Mouse (Mus musculus): Measurements from ENCODE around the gene Alkbh6.

Gene Alkbh6

GRCm38 (mm10) chr7:30295103-30295502 lies 13.4 kb upstream of the Alkbh6 start:
- DNase-seq (ENCODE audit: low spot score in 2 of 2) = no peak

GRCm38 (mm10) chr7:30296816-30297215 lies 11.7 kb upstream of the Alkbh6 start:
- no peak for DNase-seq (ENCODE audit: low spot score in 2 of 2)

- DNase-seq (ENCODE audit: low spot score in 2 of 2) = no peak
Observed at GRCm38 (mm10) chr7:30297266-30297665, 11.3 kb upstream of the Alkbh6 start.

GRCm38 (mm10) chr7:30300914-30301313 lies 7.6 kb upstream of the Alkbh6 start:
- DNase-seq (ENCODE audit: low spot score in 2 of 2) = no peak

- no peak for DNase-seq (ENCODE audit: low spot score in 2 of 2)
Observed at GRCm38 (mm10) chr7:30306083-30306779, 2.3 kb upstream of the Alkbh6 start.

- DNase-seq (ENCODE audit: low spot score in 2 of 2) = no peak
Observed at GRCm38 (mm10) chr7:30309395-30310129, 1.0 kb downstream of the Alkbh6 start.

- DNase-seq (ENCODE audit: low spot score in 2 of 2) = no peak
Observed at GRCm38 (mm10) chr7:30310136-30310535, 1.6 kb downstream of the Alkbh6 start.

GRCm38 (mm10) chr7:30313666-30314320 lies 5.3 kb downstream of the Alkbh6 start:
- no peak for DNase-seq (ENCODE audit: low spot score in 2 of 2)

GRCm38 (mm10) chr7:30314721-30315155 lies 6.2 kb downstream of the Alkbh6 start, which contains the start of gene Syne4:
Gene Syne4, plus strand, starts transcription at chr7:30314807.
- DNase-seq (ENCODE audit: low spot score in 2 of 2) = no peak

GRCm38 (mm10) chr7:30315559-30316529 lies 7.3 kb downstream of the Alkbh6 start:
- DNase-seq (ENCODE audit: low spot score in 2 of 2) = no peak

- no peak for DNase-seq (ENCODE audit: low spot score in 2 of 2)
Observed at GRCm38 (mm10) chr7:30318142-30318541, 9.6 kb downstream of the Alkbh6 start.

GRCm38 (mm10) chr7:30320946-30321345 lies 12.4 kb downstream of the Alkbh6 start:
- no peak for DNase-seq (ENCODE audit: low spot score in 2 of 2)

- DNase-seq (ENCODE audit: low spot score in 2 of 2) = peak in 1 of 2 experiments; percentile 41
Observed at GRCm38 (mm10) chr7:30321539-30322284, 13.2 kb downstream of the Alkbh6 start, which contains the start of gene E130208F15Rik. Gene E130208F15Rik, plus strand, starts transcription at chr7:30321740.

GRCm38 (mm10) chr7:30322285-30322667 lies 13.8 kb downstream of the Alkbh6 start:
- DNase-seq (ENCODE audit: low spot score in 2 of 2) = peak; percentile 90 to 93

- DNase-seq (ENCODE audit: low spot score in 2 of 2) = no peak
Observed at GRCm38 (mm10) chr7:30322865-30323264, 14.3 kb downstream of the Alkbh6 start.

- no peak for DNase-seq (ENCODE audit: low spot score in 2 of 2)
Observed at GRCm38 (mm10) chr7:30323795-30324194, 15.3 kb downstream of the Alkbh6 start, which contains the start of gene Sdhaf1. Gene Sdhaf1, minus strand, starts transcription at chr7:30323895.

- DNase-seq (ENCODE audit: low spot score in 2 of 2) = no peak
Observed at GRCm38 (mm10) chr7:30324300-30324944, 15.9 kb downstream of the Alkbh6 start.

GRCm38 (mm10) chr7:30325364-30325763 lies 16.8 kb downstream of the Alkbh6 start:
- DNase-seq (ENCODE audit: low spot score in 2 of 2) = no peak

- DNase-seq (ENCODE audit: low spot score in 2 of 2) = no peak
Observed at GRCm38 (mm10) chr7:30326427-30326826, 17.9 kb downstream of the Alkbh6 start.

GRCm38 (mm10) chr7:30327140-30327539 lies 18.6 kb downstream of the Alkbh6 start:
- no peak for DNase-seq (ENCODE audit: low spot score in 2 of 2)

Measured in frontal cortex, postnatal 25 days (tissue).